Mouse (Mus musculus) liver, adult 2 months (tissue): Measurements from ENCODE around the gene Pigl.

Experiments used
- CTCF ChIP-seq: fragments of 200-500 bp; IDR thresholded peaks from 2 replicates; pipeline ENCODE4 v1.5.1; 2011; ENCODE audit warnings: low read depth, low read length, control low read depth
- POLR2A ChIP-seq: fragments of 200-500 bp; IDR thresholded peaks from 2 replicates; pipeline ENCODE4 v1.6.1; 2011; ENCODE audit warnings: low read length, control low read depth; ENCODE audit not compliant: insufficient read depth; ENCODE audit errors: extremely low read depth

GRCm38 (mm10) chr11:62554163-62554855, 96.0 kb downstream of the Pigl start:
- TF ChIP-seq CTCF (no peak), POLR2A (no peak)
